Mouse (Mus musculus): ENCODE measurements at regions not wholly inside any gene's neighbourhood (a gene's known extent, or its start where the extent isn't known, plus 50 kb on each side); places are given as distances from the start of the nearest gene placed in this dataset.

GRCm38 (mm10) chr5:149338016-149338696, 73.4 kb upstream of the Medag start:
- no peak for DNase-seq (ENCODE audit: low spot score in 2 of 2)

GRCm38 (mm10) chr5:149338697-149339078, 72.9 kb upstream of the Medag start:
- DNase-seq (ENCODE audit: low spot score in 2 of 2): no peak

GRCm38 (mm10) chr5:149340361-149340760, 71.2 kb upstream of the Medag start:
- DNase-seq (ENCODE audit: low spot score in 2 of 2): no peak

GRCm38 (mm10) chr5:149341461-149341860, 70.1 kb upstream of the Medag start:
- no peak for DNase-seq (ENCODE audit: low spot score in 2 of 2)

GRCm38 (mm10) chr5:149343610-149344527, 67.7 kb upstream of the Medag start:
- no peak for DNase-seq (ENCODE audit: low spot score in 2 of 2)

GRCm38 (mm10) chr5:149344528-149344855, 67.1 kb upstream of the Medag start:
- DNase-seq (ENCODE audit: low spot score in 2 of 2): no peak

GRCm38 (mm10) chr5:149345161-149345560, 66.4 kb upstream of the Medag start:
- no peak for DNase-seq (ENCODE audit: low spot score in 2 of 2)

- DNase-seq (ENCODE audit: low spot score in 2 of 2): no peak
Observed at GRCm38 (mm10) chr5:149349685-149350084, 61.9 kb upstream of the Medag start.

GRCm38 (mm10) chr5:149353039-149353655, 58.4 kb upstream of the Medag start:
- DNase-seq (ENCODE audit: low spot score in 2 of 2): peak in 1 of 2 experiments; percentile 9

- DNase-seq (ENCODE audit: low spot score in 2 of 2): no peak
Observed at GRCm38 (mm10) chr5:149354448-149355115, 57.0 kb upstream of the Medag start.

- no peak for DNase-seq (ENCODE audit: low spot score in 2 of 2)
Observed at GRCm38 (mm10) chr5:149355131-149355530, 56.4 kb upstream of the Medag start.

- DNase-seq (ENCODE audit: low spot score in 2 of 2): no peak
Observed at GRCm38 (mm10) chr5:149356970-149357369, 54.6 kb upstream of the Medag start.
